Mouse (Mus musculus) MEL (cell line): ENCODE results near the gene Hspa1b. TPM values are rescaled to one million over a fixed set of nuclear protein-coding genes. Genes with fewer than 3 reads are reported as not detected.

ENCODE experiments used
- DNase-seq: peaks from one replicate; pipeline ENCODE4 v3.0.0; 2011; ENCODE audit warnings: low read depth, low spot score
- H3K27ac ChIP-seq: 2 replicates; pipeline ENCODE4 v1.5.1; 2012; ENCODE audit warnings: low read depth, mild to moderate bottlenecking, control low read depth, low read length, moderate library complexity; ENCODE audit not compliant: control insufficient read depth
- H3K27me3 ChIP-seq, 2 experiments: fragments of 150-350 bp in 1 of 2; sonication (generic) in 1 of 2; 2 replicates each; pipeline ENCODE4 v1.6.1; 2012; ENCODE audit warnings: low read length in 2 of 2, mild to moderate bottlenecking in 2 of 2, improper control_type of control experiment in 1 of 2, moderate library complexity in 1 of 2; ENCODE audit not compliant: insufficient read depth in 2 of 2, control insufficient read depth in 1 of 2
- H3K36me3 ChIP-seq, 2 experiments: 2 replicates each; pipeline ENCODE4 v1.6.1; 2012 to 2014; ENCODE audit warnings: low read length in 2 of 2, improper control_type of control experiment in 1 of 2, inconsistent platforms in 1 of 2, mild to moderate bottlenecking in 1 of 2; ENCODE audit not compliant: insufficient read depth in 2 of 2, control insufficient read depth in 1 of 2
- H3K4me1 ChIP-seq, 2 experiments: fragments of 150-350 bp in 1 of 2; sonication (generic) in 1 of 2; 2 replicates each; pipeline ENCODE4 v1.6.1; 2012; ENCODE audit warnings: low read length in 2 of 2, improper control_type of control experiment in 1 of 2, mild to moderate bottlenecking in 1 of 2; ENCODE audit not compliant: insufficient read depth in 2 of 2, control insufficient read depth in 1 of 2
- H3K4me3 ChIP-seq, 2 experiments: fragments of 150-350 bp in 1 of 2; sonication (generic) in 1 of 2; 2 replicates each; pipeline ENCODE4 v1.5.1; 2012; ENCODE audit warnings: low read depth in 2 of 2, low read length in 2 of 2, mild to moderate bottlenecking in 2 of 2, moderate library complexity in 2 of 2, control low read depth in 1 of 2, improper control_type of control experiment in 1 of 2; ENCODE audit not compliant: control insufficient read depth in 1 of 2, insufficient read depth in 1 of 2
- H3K79me2 ChIP-seq: 2 replicates; pipeline ENCODE4 v1.6.1; 2012; ENCODE audit warnings: mild to moderate bottlenecking, low read length, moderate library complexity; ENCODE audit not compliant: control insufficient read depth, poor library complexity, insufficient read depth
- H3K9ac ChIP-seq: 2 replicates; pipeline ENCODE4 v1.6.1; 2012; ENCODE audit warnings: low read depth, mild to moderate bottlenecking, control low read depth, low read length, moderate library complexity; ENCODE audit not compliant: control insufficient read depth, poor library complexity, severe bottlenecking
- H3K9me3 ChIP-seq: fragments of 150-350 bp; sonication (generic); replicated peaks from 2 replicates; pipeline ENCODE4 v1.6.1; 2012; ENCODE audit warnings: mild to moderate bottlenecking, low read length, improper control_type of control experiment, moderate library complexity; ENCODE audit not compliant: insufficient read depth
- CHD2 ChIP-seq: IDR thresholded peaks from 2 replicates; pipeline ENCODE4 v1.6.1; 2011; ENCODE audit warnings: low read length, improper control_type of control experiment
- E2F4 ChIP-seq: IDR thresholded peaks from 2 replicates; pipeline ENCODE4 v1.6.1; 2011; ENCODE audit warnings: low read depth, low read length, improper control_type of control experiment, borderline replicate concordance
- ELF1 ChIP-seq: IDR thresholded peaks from 2 replicates; pipeline ENCODE4 v1.6.1; 2014; ENCODE audit warnings: low read depth, mild to moderate bottlenecking, inconsistent platforms, low read length, improper control_type of control experiment, moderate library complexity
- ETS1 ChIP-seq: IDR thresholded peaks from 2 replicates; pipeline ENCODE4 v1.6.1; 2012; ENCODE audit warnings: low read depth, mild to moderate bottlenecking, inconsistent platforms, low read length, improper control_type of control experiment, moderate library complexity
- GABPA ChIP-seq: IDR thresholded peaks from 2 replicates; pipeline ENCODE4 v1.6.1; 2012; ENCODE audit warnings: low read depth, mild to moderate bottlenecking, inconsistent platforms, low read length, improper control_type of control experiment, moderate library complexity
- GATA1 ChIP-seq: IDR thresholded peaks from 2 replicates; pipeline ENCODE4 v1.6.1; 2011; ENCODE audit warnings: low read depth, low read length, improper control_type of control experiment
- MAZ ChIP-seq: IDR thresholded peaks from 2 replicates; pipeline ENCODE4 v1.6.1; 2012; ENCODE audit warnings: low read depth, mild to moderate bottlenecking, inconsistent platforms, low read length, improper control_type of control experiment
- MXI1 ChIP-seq: IDR thresholded peaks from 2 replicates; pipeline ENCODE4 v1.6.1; 2011; ENCODE audit warnings: mild to moderate bottlenecking, low read depth, low read length, improper control_type of control experiment
- MYB ChIP-seq: IDR thresholded peaks from 2 replicates; pipeline ENCODE4 v1.6.1; 2011; ENCODE audit warnings: mild to moderate bottlenecking, low read depth, low read length, improper control_type of control experiment
- NELFE ChIP-seq: IDR thresholded peaks from 2 replicates; pipeline ENCODE4 v1.6.1; 2011; ENCODE audit warnings: low read depth, low read length, improper control_type of control experiment
- NRF1 ChIP-seq: IDR thresholded peaks from 2 replicates; pipeline ENCODE4 v1.6.1; 2014; ENCODE audit warnings: low read depth, mild to moderate bottlenecking, inconsistent platforms, low read length, improper control_type of control experiment, moderate library complexity; ENCODE audit not compliant: poor library complexity, insufficient read depth, severe bottlenecking
- POLR2AphosphoS2 ChIP-seq: IDR thresholded peaks from 2 replicates; pipeline ENCODE4 v1.6.1; 2011; ENCODE audit warnings: low read length, improper control_type of control experiment
- POLR2AphosphoS5 ChIP-seq: IDR thresholded peaks from 2 replicates; pipeline ENCODE4 v1.6.1; 2012; ENCODE audit warnings: low read depth, borderline replicate concordance, mild to moderate bottlenecking, inconsistent platforms, low read length, moderate library complexity, mixed read lengths
- RAD21 ChIP-seq: IDR thresholded peaks from 2 replicates; pipeline ENCODE4 v1.6.1; 2011; ENCODE audit warnings: mild to moderate bottlenecking, low read depth, low read length, improper control_type of control experiment
- RCOR1 ChIP-seq: IDR thresholded peaks from 2 replicates; pipeline ENCODE4 v1.6.1; 2012; ENCODE audit warnings: low read depth, mild to moderate bottlenecking, inconsistent platforms, low read length, improper control_type of control experiment
- SIN3A ChIP-seq: IDR thresholded peaks from 2 replicates; pipeline ENCODE4 v1.6.1; 2012; ENCODE audit warnings: low read length, improper control_type of control experiment, inconsistent platforms
- TBP ChIP-seq: IDR thresholded peaks from 2 replicates; pipeline ENCODE4 v1.8.0; 2011; ENCODE audit warnings: low read depth, low read length, improper control_type of control experiment
- TCF12 ChIP-seq: IDR thresholded peaks from 2 replicates; pipeline ENCODE4 v1.6.1; 2014; ENCODE audit warnings: low read depth, mild to moderate bottlenecking, inconsistent platforms, low read length, improper control_type of control experiment, moderate library complexity
- ZC3H11A ChIP-seq: IDR thresholded peaks from 2 replicates; pipeline ENCODE4 v1.6.1; 2012; ENCODE audit warnings: low read depth, mild to moderate bottlenecking, inconsistent platforms, low read length, improper control_type of control experiment
- ZKSCAN1 ChIP-seq: IDR thresholded peaks from 2 replicates; pipeline ENCODE4 v1.6.1; 2012; ENCODE audit warnings: low read depth, mild to moderate bottlenecking, inconsistent platforms, low read length, improper control_type of control experiment, moderate library complexity
- polyA plus RNA-seq, 2 experiments: library from polyadenylated mRNA; stranded (reverse) in 1 of 2; unstranded in 1 of 2; fragments of >175 nt in 1 of 2; fragments of >200 nt in 1 of 2; gene quantifications; 2 replicates each; pipeline versions ENCODE4 v1.2.1 to v1.2.4; 2012; ENCODE audit warnings: low replicate concordance in 2 of 2, low read depth in 1 of 2; ENCODE audit not compliant: insufficient read length in 2 of 2, insufficient read depth in 1 of 2, missing spikeins in 1 of 2
- total RNA-seq: library from RNA; depleted of rRNA; stranded (reverse); fragments of 300-350 nt; gene quantifications from 2 replicates; pipeline ENCODE4 v1.2.3, GENCODE M21; 2012

Gene Hspa1b
- total and polyA plus RNA-seq, 3 experiments, result 0.04 TPM; not detected in 2

DNA sequence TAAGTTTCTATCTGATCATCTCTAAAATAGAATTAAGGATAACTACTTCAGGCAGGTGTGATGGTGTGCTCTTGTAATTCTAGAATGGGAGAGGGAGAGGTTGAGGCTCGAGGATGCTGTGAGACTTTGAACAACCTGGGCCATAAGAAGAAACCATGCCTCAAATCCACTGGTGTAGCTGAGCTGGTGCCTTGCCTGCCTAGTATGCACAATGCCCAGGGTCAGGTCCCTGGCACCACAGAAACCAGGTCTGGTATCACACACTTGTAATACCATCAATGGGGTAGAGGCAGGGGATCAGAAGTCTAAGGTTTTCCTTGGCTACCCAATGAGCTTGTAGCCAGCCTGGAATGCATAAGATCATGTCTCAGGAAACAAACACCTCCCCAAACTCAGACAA lies 3.8 kb upstream of the Hspa1b start (continued):
- TF ChIP-seq ETS1, result no peak
- no peak for TF ChIP-seq TCF12
- no peak for TF ChIP-seq NELFE

DNA sequence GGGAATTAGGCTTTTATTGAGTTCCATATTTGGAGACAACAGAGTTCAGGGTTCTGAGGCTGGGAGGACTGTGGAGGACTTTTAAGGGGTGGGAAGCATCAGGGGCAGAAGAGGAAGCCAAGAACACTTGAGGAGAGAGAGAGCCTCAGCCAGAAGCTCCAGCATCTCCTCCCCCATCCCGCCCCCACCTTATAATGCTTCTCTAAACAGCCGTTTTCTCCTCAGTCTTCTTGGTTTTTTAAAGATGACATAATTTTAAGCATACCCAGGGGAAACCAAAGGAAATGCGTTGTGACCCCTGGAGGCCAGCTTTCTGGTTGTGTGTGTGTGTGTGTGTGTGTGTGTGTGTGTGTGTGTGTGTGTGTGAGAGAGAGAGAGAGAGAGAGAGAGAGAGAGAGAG lies 3.1 kb upstream of the Hspa1b start:
- DNase-seq, result no peak
- peaks cover 0 to 4% of the 10 kb centered on the region in 2 experiments; a peak in 1 of 4 replicates for H3K4me1 ChIP-seq
- H3K27me3 ChIP-seq, result no peaks in the 10 kb centered on the region
- TF ChIP-seq GABPA (no peak), GATA1 (no peak), CHD2 (no peak), MAZ (no peak), RAD21 (no peak), MYB (no peak), RCOR1 (no peak), POLR2AphosphoS2 (no peak), MXI1 (no peak), POLR2AphosphoS5 (no peak), E2F4 (no peak), ZKSCAN1 (no peak), ZC3H11A (no peak), ELF1 (no peak), TBP (no peak), SIN3A (no peak), NRF1 (no peak)
- H3K79me2 ChIP-seq, result no peaks in the 10 kb centered on the region
- no peaks in the 10 kb centered on the region for H3K9me3 ChIP-seq
- H3K4me3 ChIP-seq, result no peak overlapping the region
- no peaks in the 10 kb centered on the region for H3K36me3 ChIP-seq
- H3K27ac ChIP-seq, result no peak overlapping the region
- H3K9ac ChIP-seq, result no peak overlapping the region
